Mouse (Mus musculus) spleen, adult 2 months (tissue): ENCODE results near the gene Rab9b.

Source experiments
- CTCF ChIP-seq: fragments of 200-500 bp; IDR thresholded peaks from 2 replicates; pipeline ENCODE4 v1.5.1; 2011; ENCODE audit warnings: mild to moderate bottlenecking, inconsistent platforms; ENCODE audit not compliant: insufficient read depth, insufficient read length, insufficient replicate concordance; ENCODE audit errors: extremely low read depth
- POLR2A ChIP-seq: fragments of 200-500 bp; IDR thresholded peaks from 2 replicates; pipeline ENCODE4 v1.6.1; 2011; ENCODE audit warnings: low read depth, low read length, inconsistent platforms

- TF ChIP-seq CTCF (no peak), POLR2A (no peak)
Observed at GRCm38 (mm10) chrX:136828610-136829009, 39.9 kb downstream of the Rab9b start.
